Mouse (Mus musculus) ovary, postnatal 14 days (tissue): Measurements from ENCODE around the gene Tbc1d13.
A peak's percentile ranks its signal among the peaks of the same experiment; 100 is the strongest.
"Not testable (repeated sequence)": the region's sequence is repeated elsewhere in the genome, so short reads cannot be mapped to it uniquely, and the experiment has no call there.

Experiments
- DNase-seq: peaks from one replicate; pipeline ENCODE4 v3.0.0; 2022; ENCODE audit warnings: low spot score

Gene Tbc1d13

GRCm38 (mm10) chr2:30130156-30130555 lies 3.4 kb upstream of the Tbc1d13 start:
- no peak for DNase-seq

GRCm38 (mm10) chr2:30131240-30131639 lies 2.3 kb upstream of the Tbc1d13 start:
- not testable (repeated sequence) for DNase-seq

- peak; percentile 31 for DNase-seq
Measured at GRCm38 (mm10) chr2:30132801-30133612, 539 bp upstream of the Tbc1d13 start.

DNA sequence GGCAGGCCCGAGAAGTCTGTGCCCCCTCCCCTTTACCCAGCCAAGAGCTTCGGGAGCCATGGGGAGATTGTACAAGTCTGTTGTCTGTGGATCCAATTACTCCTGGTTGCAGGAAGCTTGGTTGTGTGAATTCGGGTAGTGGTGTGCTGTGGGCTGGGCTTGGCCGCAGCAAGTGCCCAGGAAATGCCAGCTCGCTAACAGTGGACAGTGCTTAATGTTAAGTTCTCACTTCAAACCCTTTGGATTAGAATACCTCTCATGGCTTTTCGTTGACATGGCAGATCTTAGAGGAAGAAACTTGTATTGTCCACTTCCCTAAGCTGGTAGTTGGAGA lies 799 bp downstream of the Tbc1d13 start:
- DNase-seq = no peak

- no peak for DNase-seq
Measured at GRCm38 (mm10) chr2:30134928-30135620, 1.5 kb downstream of the Tbc1d13 start.

DNA sequence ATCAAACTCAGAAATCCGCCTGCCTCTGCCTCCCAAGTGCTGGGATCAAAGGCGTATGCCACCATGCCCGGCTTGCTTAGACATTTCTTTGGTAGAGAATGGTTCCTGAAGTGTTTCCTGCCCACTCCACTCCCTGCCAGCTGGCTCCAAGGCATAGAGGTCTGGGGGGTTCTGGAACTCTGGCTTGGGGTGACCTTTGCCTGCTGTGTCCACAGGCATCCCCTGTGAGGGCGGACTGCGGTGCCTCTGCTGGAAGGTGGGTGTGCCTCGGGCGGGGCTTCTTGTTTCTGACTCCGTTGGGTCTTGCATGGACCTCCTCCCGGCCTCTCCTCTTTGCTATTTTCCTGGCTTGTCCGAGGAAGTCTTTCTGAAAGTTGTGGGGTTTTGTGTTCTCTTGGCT lies 2.9 kb downstream of the Tbc1d13 start:
- DNase-seq = no peak

GRCm38 (mm10) chr2:30140021-30140420 lies 6.5 kb downstream of the Tbc1d13 start:
- not testable (repeated sequence) for DNase-seq

GRCm38 (mm10) chr2:30144436-30144835 lies 10.9 kb downstream of the Tbc1d13 start:
- no peak for DNase-seq

GRCm38 (mm10) chr2:30147466-30147865 lies 13.9 kb downstream of the Tbc1d13 start:
- no peak for DNase-seq

- DNase-seq = no peak
Measured at GRCm38 (mm10) chr2:30151840-30152239, 18.3 kb downstream of the Tbc1d13 start.

- no peak for DNase-seq
Measured at GRCm38 (mm10) chr2:30152616-30153015, 19.1 kb downstream of the Tbc1d13 start.

GRCm38 (mm10) chr2:30159871-30160270 lies 26.3 kb downstream of the Tbc1d13 start:
- not testable (repeated sequence) for DNase-seq

DNA sequence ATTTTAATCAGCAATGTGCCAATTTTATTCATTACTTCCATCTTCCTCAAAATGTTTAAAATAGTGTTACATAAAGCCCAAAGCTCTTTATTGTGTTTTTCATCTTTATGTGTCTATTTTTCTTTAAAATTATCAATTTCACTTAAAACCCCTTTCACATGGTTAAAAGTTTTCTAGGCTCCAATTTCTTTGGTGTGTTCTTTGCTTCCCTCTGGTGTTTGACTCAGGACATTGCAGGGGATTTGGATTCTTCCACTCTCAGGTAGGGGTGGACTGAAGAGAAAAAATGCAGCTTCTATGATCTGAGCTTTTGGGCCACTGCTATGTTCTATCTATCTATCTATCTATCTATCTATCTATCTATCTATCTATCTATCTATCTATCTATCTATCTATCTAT lies 28.3 kb downstream of the Tbc1d13 start:
- DNase-seq = no peak

DNA sequence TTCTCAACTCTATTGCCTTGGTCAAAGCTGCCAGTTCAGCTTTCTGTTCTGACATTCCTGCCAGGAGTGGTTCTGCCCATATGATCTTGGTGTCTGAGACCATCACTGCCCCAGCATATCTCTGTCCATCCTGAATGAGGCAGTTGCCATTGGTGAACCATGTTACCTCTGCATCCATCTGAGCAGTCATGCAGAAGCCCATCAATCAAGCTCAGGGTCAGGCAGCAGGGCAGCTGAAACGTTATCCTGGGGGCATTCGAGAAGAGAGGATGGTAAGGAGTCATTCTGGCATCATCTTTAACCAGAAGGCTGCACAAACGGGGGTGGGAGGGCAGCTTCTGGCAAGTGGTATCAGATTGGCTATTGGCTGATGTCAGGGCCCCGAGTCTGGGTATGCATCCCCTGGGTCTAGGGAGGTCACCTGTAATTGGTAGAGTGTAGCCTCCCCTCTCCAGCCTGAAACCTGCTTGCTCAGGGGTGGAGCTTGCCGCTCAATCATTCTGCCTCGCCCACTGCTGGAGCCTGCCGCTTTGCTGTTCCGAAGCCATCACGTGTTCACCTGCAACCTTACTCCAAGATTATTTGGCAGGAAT lies 30.9 kb downstream of the Tbc1d13 start:
- no peak for DNase-seq

- no peak for DNase-seq
Measured at GRCm38 (mm10) chr2:30166677-30167076, 33.1 kb downstream of the Tbc1d13 start.

- peak; percentile 63 for DNase-seq
Measured at GRCm38 (mm10) chr2:30171371-30171996, 37.9 kb downstream of the Tbc1d13 start, which contains the start of gene Endog. TSS of gene Endog (plus strand) at chr2:30171493.

DNA sequence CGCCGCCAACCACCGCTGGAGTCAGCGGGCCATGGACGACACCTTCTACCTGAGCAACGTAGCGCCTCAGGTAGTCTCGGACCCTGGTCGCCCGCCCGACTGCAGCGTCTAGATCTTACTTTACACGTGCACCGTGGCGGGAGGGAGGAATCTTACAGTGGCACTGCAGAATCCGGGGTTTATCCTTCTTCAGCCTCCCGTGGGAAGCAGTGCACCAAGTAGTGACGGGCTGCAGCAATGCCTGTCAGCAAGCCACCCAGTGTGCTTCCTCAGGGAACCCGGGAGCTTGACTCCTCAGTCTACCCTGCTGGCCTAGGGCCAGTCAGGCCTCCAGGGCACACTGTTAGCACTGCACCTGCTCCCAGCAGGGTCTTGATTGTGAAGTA lies 38.4 kb downstream of the Tbc1d13 start:
- DNase-seq = no peak

DNA sequence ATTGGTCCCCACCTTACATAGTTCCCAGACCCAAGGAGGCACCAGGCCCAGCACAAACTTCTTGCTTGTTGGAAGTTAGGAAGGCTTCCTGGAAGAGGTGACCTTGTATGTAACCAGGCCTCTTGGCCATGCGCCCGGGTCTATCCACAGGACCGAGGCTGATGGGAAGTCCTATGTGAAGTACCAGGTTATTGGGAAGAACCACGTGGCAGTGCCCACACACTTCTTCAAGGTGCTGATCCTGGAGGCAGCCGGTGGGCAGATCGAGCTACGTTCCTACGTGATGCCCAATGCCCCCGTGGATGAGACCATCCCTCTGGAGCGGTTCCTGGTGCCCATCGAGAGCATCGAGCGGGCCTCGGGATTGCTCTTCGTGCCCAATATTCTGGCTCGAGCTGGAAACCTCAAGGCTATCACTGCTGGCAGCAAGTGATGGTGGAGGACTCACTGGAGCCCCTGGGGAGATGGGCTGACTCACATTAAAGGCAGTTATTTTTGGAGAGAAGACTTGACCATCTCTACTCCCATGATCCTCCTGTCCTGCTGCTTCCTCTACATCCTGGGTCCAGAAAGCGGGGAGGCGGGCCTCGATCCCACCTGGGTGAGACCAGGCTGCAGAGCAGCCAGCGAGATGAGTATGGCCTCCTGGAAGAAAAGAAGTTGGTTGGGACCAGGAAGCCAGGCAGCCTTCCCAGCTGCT lies 40.1 kb downstream of the Tbc1d13 start:
- no peak for DNase-seq

- no peak for DNase-seq
Measured at GRCm38 (mm10) chr2:30175897-30176296, 42.4 kb downstream of the Tbc1d13 start.

GRCm38 (mm10) chr2:30176561-30176960 lies 43.0 kb downstream of the Tbc1d13 start:
- DNase-seq = no peak

DNA sequence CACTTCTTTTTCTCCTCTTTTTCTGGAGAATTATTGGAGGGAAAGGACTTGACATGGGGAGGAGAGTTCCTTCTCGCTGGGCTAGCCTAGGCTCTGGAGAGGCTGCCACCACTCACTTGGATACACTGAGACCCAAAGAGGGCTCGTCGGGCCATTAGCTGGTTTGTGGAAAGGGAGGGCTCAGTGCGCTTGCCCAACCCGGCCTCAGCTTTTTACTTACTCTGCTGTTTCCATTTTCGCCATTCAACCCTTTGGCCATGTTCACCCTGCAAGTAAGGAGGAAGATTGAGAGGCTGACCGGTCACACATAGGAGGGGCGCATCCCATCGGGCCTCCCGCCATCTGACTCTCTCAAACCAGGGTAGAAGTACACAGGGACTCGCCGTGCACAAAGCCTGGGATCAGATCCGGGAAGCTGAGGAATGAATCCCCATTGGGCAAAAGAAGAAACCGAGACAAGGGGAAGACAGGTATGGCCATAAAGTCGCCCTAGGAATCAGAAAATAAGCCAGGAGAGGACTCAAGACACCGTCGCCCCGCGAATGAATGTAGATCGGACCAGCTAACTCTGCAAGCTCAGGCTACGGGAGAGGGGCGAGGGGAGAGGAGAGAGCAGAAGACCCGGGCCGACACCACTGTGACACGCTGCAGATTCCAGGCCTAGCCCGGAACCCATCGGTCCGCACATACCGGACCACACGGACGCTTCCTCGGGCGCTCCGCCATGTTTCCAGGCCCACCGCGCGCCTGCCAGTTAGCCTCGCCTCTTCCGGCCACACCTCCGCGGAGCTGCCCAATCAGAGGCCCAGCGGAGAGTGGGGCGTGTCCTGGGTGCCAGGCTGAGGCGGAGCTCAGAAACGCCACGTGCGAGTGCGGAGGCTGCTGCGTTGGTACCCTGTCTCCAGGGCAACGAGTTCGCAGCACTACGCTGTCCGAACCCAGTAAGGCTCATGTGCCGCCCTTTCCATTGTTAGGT lies 44.4 kb downstream of the Tbc1d13 start, which contains the start of gene Spout1:
Spout1 (minus strand) TSS at position 760 of the 976 bp plus-strand sequence.
- peak; percentile 93 for DNase-seq
